Mouse (Mus musculus) midbrain, postnatal 0 days (tissue): ENCODE results near the gene Kcnh7. TPM values are rescaled to one million over a fixed set of nuclear protein-coding genes. Genes with fewer than 3 reads are reported as not detected.

Experiments
- ATAC-seq: fragments of 200-750 bp; cut with Nextera tagmentation; 2 replicates; pipeline ENCODE4 v1.8.0; 2017; ENCODE audit warnings: moderate number of reproducible peaks, mild to moderate bottlenecking, moderate TSS enrichment, moderate library complexity; ENCODE audit not compliant: low FRiP score
- DNase-seq: peaks from one replicate; pipeline ENCODE4 v3.0.0-alpha.2; 2015; ENCODE audit warnings: low spot score
- H3K27ac ChIP-seq: fragments of 300-500 bp; sonication (generic); 2 replicates; pipeline ENCODE4 v1.5.1; 2014; ENCODE audit warnings: low read depth, mild to moderate bottlenecking, low read length, mixed read lengths
- H3K27me3 ChIP-seq: fragments of 300-500 bp; sonication (generic); 2 replicates; pipeline ENCODE4 v1.6.1; 2014; ENCODE audit warnings: low read length, control low read depth, mixed read lengths; ENCODE audit not compliant: insufficient read depth
- H3K36me3 ChIP-seq: fragments of 300-500 bp; sonication (generic); 2 replicates; pipeline ENCODE4 v1.6.1; 2014; ENCODE audit warnings: low read length, control low read depth, mixed read lengths; ENCODE audit not compliant: insufficient read depth
- H3K4me1 ChIP-seq: fragments of 300-500 bp; sonication (generic); 2 replicates; pipeline ENCODE4 v1.6.1; 2014; ENCODE audit warnings: mild to moderate bottlenecking, control low read depth, antibody characterized with exemption, low read length, mixed read lengths; ENCODE audit not compliant: insufficient read depth
- H3K4me2 ChIP-seq: fragments of 300-500 bp; sonication (generic); 2 replicates; pipeline ENCODE4 v1.6.1; 2014; ENCODE audit warnings: low read depth, mild to moderate bottlenecking, low read length, mixed read lengths; ENCODE audit not compliant: poor library complexity, severe bottlenecking
- H3K4me3 ChIP-seq: fragments of 300-500 bp; sonication (generic); 2 replicates; pipeline ENCODE4 v1.5.1; 2014; ENCODE audit warnings: low read depth, mild to moderate bottlenecking, low read length, moderate library complexity
- H3K9ac ChIP-seq: fragments of 300-500 bp; sonication (generic); replicated peaks from 2 replicates; pipeline ENCODE4 v1.6.1; 2014; ENCODE audit warnings: mild to moderate bottlenecking, low read length, moderate library complexity, mixed read lengths; ENCODE audit not compliant: poor library complexity, severe bottlenecking
- H3K9me3 ChIP-seq: fragments of 300-500 bp; sonication (generic); 2 replicates; pipeline ENCODE4 v1.6.1; 2016; ENCODE audit warnings: low read length, control low read depth
- CTCF ChIP-seq: IDR thresholded peaks from 2 replicates; pipeline ENCODE4 v1.5.1; 2016; ENCODE audit warnings: antibody characterized with exemption, mild to moderate bottlenecking
- WGBS: fragments of 180-500 bp; shearing (Covaris S2); extraction: QIAGEN DNeasy Blood & Tissue Kit; methylation state at CpG from one replicate; pipeline ENCODE4 v1.1.7; 2014; 5-methylcytosine and 5-hydroxymethylcytosine counted together
- polyA plus RNA-seq: library from polyadenylated mRNA; unstranded; fragments of >200 nt; fragmentation: Nextera tagmentation; extraction: Ambion mirVana; gene quantifications from 2 replicates; pipeline ENCODE4 v1.2.1, GENCODE M21; 2015
- total RNA-seq: library from RNA; depleted of rRNA; stranded (reverse); fragments of >200 nt; gene quantifications from 2 replicates; pipeline ENCODE4 v1.2.3, GENCODE M21; 2014

Gene Kcnh7
- total and polyA plus RNA-seq, 2 experiments from 2014 or later, result 8.6 to 10.5 TPM

DNA sequence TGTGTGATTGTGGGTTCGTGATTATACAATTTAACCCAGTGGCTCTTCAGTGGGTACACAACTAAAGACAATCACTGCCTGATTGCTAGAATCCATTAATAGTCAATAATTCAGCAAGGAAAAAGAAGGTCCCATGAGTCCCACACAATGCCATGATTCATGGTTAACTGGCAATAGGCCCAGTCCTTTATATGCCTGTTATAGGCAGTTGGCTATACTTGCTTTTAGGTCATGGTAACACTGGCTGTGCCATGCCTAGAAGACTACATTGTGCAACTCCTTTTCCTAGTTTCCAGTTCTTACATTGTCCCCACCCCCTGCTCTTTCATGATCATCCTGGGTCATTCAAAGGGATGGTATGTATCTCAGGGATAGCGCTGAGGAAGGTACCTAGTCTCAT, 186.4 kb downstream of the Kcnh7 start:
- no peak overlapping the region for H3K27ac ChIP-seq
- no peak overlapping the region for H3K4me3 ChIP-seq
- H3K4me2 ChIP-seq, result no peak overlapping the region
- 84% methylated on average over 2 of the region's 2 CpGs for WGBS
- no peaks in the 10 kb centered on the region for H3K4me1 ChIP-seq
- H3K36me3 ChIP-seq, result no peaks in the 10 kb centered on the region
- TF ChIP-seq CTCF, result no peak
- H3K9me3 ChIP-seq, result no peaks in the 10 kb centered on the region
- ATAC-seq, result no peak
- no peak overlapping the region for H3K9ac ChIP-seq
- no peaks in the 10 kb centered on the region for H3K27me3 ChIP-seq
- DNase-seq, result no peak

DNA sequence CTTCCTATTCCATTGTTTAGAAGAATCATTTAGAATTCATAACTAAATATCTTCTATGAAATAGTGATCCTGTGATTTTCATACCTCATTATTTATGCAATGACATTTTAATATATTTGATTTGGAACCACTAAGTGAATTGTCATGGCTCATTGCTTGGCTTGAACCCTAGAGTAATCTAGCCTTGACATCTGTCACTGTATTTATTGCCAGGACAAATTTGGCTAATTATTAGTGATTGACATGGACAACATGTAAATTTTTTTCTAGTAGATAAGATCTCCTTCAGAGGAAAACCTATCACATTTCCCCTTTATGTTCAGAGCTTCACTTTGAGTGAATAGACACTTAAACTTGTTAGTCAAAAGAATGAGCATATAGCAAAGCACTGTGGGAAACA, 195.5 kb downstream of the Kcnh7 start:
- Histone ChIP-seq H3K27ac (no peak overlapping the region), H3K36me3 (no peaks in the 10 kb centered on the region), H3K4me2 (no peak overlapping the region), H3K27me3 (no peaks in the 10 kb centered on the region), H3K4me1 (no peaks in the 10 kb centered on the region), H3K9me3 (no peaks in the 10 kb centered on the region), H3K4me3 (no peak overlapping the region), H3K9ac (no peak overlapping the region)
- no peak for TF ChIP-seq CTCF
- DNase-seq (peak; percentile 57), ATAC-seq (no peak)

DNA sequence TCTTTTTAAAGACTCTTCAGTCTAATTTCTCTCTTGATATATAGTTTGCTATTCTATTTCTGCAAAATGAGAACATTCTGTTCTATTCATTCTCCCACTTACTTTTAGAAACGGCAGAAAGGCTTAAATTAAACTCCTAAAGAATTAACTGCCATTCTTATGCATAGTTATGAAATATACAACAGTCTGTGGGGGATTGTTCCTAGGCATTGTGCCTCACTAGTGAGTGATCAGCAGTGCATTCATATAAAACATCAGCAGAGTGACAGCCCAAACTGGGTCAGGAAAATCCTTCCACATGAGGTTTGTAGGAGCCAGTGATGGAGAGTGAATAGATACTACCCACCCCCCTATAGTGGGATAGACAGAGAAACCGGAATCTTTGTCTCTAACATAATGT, 200.2 kb downstream of the Kcnh7 start:
- no peaks in the 10 kb centered on the region for H3K9me3 ChIP-seq
- no peak overlapping the region for H3K27ac ChIP-seq
- WGBS, result 49% methylated on average over 2 of the region's 2 CpGs
- no peaks in the 10 kb centered on the region for H3K4me1 ChIP-seq
- no peak for ATAC-seq
- no peak for DNase-seq
- H3K4me3 ChIP-seq, result no peak overlapping the region
- H3K36me3 ChIP-seq, result no peaks in the 10 kb centered on the region
- no peak overlapping the region for H3K4me2 ChIP-seq
- no peak overlapping the region for H3K9ac ChIP-seq
- no peak for TF ChIP-seq CTCF
- no peaks in the 10 kb centered on the region for H3K27me3 ChIP-seq

DNA sequence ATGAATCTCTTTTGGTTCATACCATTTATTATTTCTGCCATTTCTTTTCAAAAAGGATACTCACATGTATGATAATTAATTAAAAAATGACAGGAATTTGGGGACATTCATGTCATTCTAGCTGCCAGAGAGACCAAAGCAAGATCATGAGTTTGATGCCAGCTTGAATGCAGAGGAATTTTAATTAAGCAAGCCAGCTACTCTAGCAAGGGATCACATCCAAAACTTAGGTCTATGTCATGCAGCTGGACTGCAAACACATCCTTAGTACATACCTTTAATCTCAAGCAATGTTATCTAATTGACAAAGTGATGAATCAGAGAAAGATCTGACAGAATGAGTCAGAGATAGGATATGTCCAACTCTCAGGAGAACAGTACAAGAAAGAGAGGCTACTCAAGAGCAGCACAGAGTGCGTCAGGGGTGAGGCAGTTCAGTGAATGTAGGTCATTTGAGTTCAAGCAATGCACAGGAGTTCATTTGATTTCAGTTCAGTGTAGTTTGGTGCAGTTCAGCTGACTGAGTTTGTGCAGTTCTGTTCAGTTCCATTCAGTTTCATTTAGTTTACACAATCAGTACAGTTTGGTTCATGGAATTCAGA, 248.7 kb downstream of the Kcnh7 start:
- H3K27me3 ChIP-seq, result no peaks in the 10 kb centered on the region
- no peaks in the 10 kb centered on the region for H3K36me3 ChIP-seq
- H3K9me3 ChIP-seq, result no peaks in the 10 kb centered on the region
- no peak for DNase-seq
- no peak for TF ChIP-seq CTCF
- no peak overlapping the region for H3K9ac ChIP-seq
- H3K4me1 ChIP-seq, result no peaks in the 10 kb centered on the region
- no peak overlapping the region for H3K4me3 ChIP-seq
- H3K27ac ChIP-seq, result no peak overlapping the region
- no peak overlapping the region for H3K4me2 ChIP-seq
- no peak for ATAC-seq
- WGBS, result 78% methylated on average over 1 of the region's 1 CpGs

DNA sequence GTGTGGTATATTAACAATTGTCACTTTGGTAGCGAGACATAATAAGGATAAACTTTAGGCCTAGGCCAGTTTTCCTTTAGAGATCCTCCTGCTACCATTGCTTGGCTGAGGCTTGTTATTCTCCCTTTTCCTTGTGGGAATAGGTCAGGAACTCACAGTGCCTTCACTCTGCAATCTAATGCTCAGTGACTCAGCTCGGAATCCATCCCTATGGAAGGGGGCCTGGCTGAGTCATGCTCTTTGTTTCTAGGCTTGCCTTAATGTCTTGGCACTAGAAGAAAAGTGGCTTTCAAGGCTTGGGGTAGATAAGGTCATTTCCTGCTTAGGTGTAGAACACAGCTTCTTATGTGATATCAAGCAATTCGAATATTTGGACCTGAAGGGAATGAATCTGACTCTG, 255.6 kb downstream of the Kcnh7 start:
- Histone ChIP-seq H3K4me3 (no peak overlapping the region), H3K27ac (no peak overlapping the region), H3K27me3 (no peaks in the 10 kb centered on the region), H3K9me3 (no peaks in the 10 kb centered on the region), H3K9ac (no peak overlapping the region), H3K36me3 (no peaks in the 10 kb centered on the region), H3K4me2 (no peak overlapping the region), H3K4me1 (no peaks in the 10 kb centered on the region)
- no peak for DNase-seq
- 84% methylated on average over 3 of the region's 3 CpGs for WGBS
- no peak for TF ChIP-seq CTCF
- ATAC-seq, result no peak

DNA sequence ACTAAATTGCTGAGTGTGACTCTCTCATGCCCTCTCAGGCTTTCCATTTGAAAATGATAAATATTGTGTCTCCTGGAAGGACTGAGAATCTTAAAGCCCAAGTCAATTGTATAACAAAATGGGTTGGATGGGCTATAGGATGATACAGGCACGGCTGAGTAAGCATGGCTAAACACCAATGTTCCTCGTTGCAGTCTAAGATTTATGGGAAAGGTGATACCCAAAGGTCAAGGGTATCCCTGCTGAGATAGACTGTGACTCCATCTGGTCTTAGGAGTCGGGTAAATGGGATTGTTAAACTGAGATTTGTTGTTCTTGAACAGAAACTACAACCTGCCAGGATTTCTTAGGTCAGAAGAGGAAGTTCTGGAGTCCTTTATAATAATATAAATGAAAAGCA, 256.0 kb downstream of the Kcnh7 start:
- ATAC-seq, result no peak
- 67% methylated on average over 3 of the region's 3 CpGs for WGBS
- no peak overlapping the region for H3K4me3 ChIP-seq

More for the DNA sequence above, 256.0 kb downstream of the Kcnh7 start:
- H3K27me3 ChIP-seq, result no peaks in the 10 kb centered on the region
- no peak overlapping the region for H3K9ac ChIP-seq
- no peaks in the 10 kb centered on the region for H3K4me1 ChIP-seq
- TF ChIP-seq CTCF, result no peak
- no peaks in the 10 kb centered on the region for H3K36me3 ChIP-seq
- no peaks in the 10 kb centered on the region for H3K9me3 ChIP-seq
- no peak overlapping the region for H3K27ac ChIP-seq
- DNase-seq, result no peak
- H3K4me2 ChIP-seq, result no peak overlapping the region
